In the genomic region with DNA sequence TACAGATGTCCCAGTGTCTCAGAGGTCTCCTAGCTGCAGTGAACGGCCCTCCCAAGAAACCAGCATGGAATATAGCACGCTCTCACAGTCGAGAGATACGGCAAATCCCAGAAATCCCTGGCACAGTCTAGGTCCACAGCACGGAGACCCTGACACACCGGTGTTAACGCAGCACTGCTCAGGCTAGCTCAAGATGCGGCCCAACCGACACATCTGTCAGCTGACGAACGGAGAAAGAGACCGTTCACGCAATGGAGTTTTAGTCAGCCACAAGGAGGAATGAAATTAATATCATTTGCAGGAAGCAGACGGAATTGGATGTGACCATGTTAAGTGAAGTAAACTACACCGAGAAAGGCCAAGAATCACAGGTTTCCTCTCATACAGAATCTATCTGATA, we compare ENCODE assay signal across 11 mouse cellular contexts.
"Had no signal": no experiment of that assay in that cellular context is flagged by ENCODE, and none has a peak within 500 bp of the region (broad histone marks: within the 10 kb centered on the region; RNA-seq: fewer than 3 reads in every experiment).

No protein-coding gene starts in this region.

- H3K9me3 ChIP-seq: kidney, embryonic 15.5 days; limb, embryonic 12.5 days; limb, embryonic 15.5 days; liver, embryonic 12.5 days; liver, embryonic 15.5 days; stomach, embryonic 15.5 days had no signal

- H3K9ac ChIP-seq: kidney, embryonic 15.5 days; limb, embryonic 12.5 days; limb, embryonic 15.5 days; liver, embryonic 12.5 days; liver, embryonic 15.5 days; stomach, embryonic 15.5 days had no signal

- H3K4me1 ChIP-seq: limb, embryonic 12.5 days; limb, embryonic 15.5 days; liver, embryonic 15.5 days; stomach, embryonic 15.5 days had no signal

- H3K36me3 ChIP-seq: kidney, embryonic 15.5 days; limb, embryonic 12.5 days; limb, embryonic 15.5 days; liver, embryonic 12.5 days; liver, embryonic 15.5 days; stomach, embryonic 15.5 days had no signal

- H3K4me3 ChIP-seq: kidney, embryonic 15.5 days; limb, embryonic 12.5 days; limb, embryonic 15.5 days; liver, embryonic 12.5 days; liver, embryonic 15.5 days; stomach, embryonic 15.5 days had no signal

- H3K4me2 ChIP-seq: kidney, embryonic 15.5 days; limb, embryonic 12.5 days; limb, embryonic 15.5 days; midbrain, embryonic 11.5 days; stomach, embryonic 15.5 days had no signal

- H3K27ac ChIP-seq: limb, embryonic 12.5 days; liver, embryonic 15.5 days; stomach, embryonic 15.5 days had no signal

- ATAC-seq: liver, embryonic 12.5 days had no signal

- H3K27me3 ChIP-seq: kidney, embryonic 15.5 days; limb, embryonic 12.5 days; limb, embryonic 15.5 days; liver, embryonic 12.5 days; liver, embryonic 15.5 days; stomach, embryonic 15.5 days had no signal

- DNase-seq: kidney, adult 8-10 months; lung, adult 2 months; midbrain, embryonic 14.5 days; thymus, postnatal 25 days had no signal
